Mouse (Mus musculus) megakaryocyte, embryonic 14.5 days (primary cell): ENCODE data around the gene Fgf11.

Experiments used
- FLI1 ChIP-seq: IDR thresholded peaks from 2 replicates; pipeline ENCODE4 v1.6.1; 2012; ENCODE audit warnings: low read length, inconsistent platforms, mixed read lengths
- GATA1 ChIP-seq: IDR thresholded peaks from 3 replicates; pipeline ENCODE4 v1.6.1; 2012; ENCODE audit warnings: mixed read lengths, low read length, inconsistent platforms, borderline replicate concordance

- no peak for TF ChIP-seq FLI1
- TF ChIP-seq GATA1 = no peak
Measured at GRCm38 (mm10) chr11:69751635-69752034, 50.0 kb downstream of the Fgf11 start.
